ENCODE assay signal across 8 mouse cellular contexts in genomic region chr6:85512577-85513530, GRCm38 (mm10). TPM values are rescaled to one million over a fixed set of nuclear protein-coding genes. Genes with fewer than 3 reads are reported as not detected.
A peak's percentile ranks its signal among the peaks of the same experiment; 100 is the strongest.
DNase-seq lines count a peak whose midpoint lies in the region; ATAC-seq lines count a peak whose summit lies in the region.

No protein-coding gene starts in this region.

- DNase-seq in heart, adult 9 months (ENCODE audit: low spot score in 2 of 2): no peak
- DNase-seq in Muller cell, postnatal 12 days (ENCODE audit: inconsistent ontology term): peak; percentile 7
- DNase-seq in embryonic facial prominence, embryonic 11.5 days (ENCODE audit: low spot score): peak; percentile 22
- DNase-seq in intestine, embryonic 14.5 days (ENCODE audit: low spot score): peak; percentile 58
- DNase-seq in adipocyte (ENCODE audit: low spot score): no peak
- no peak for DNase-seq in T-cell, adult 2 months (ENCODE audit: low spot score)

- H3K4me3 ChIP-seq in heart, embryonic 16.5 days (ENCODE audit: low read length): peak overlapping the region; percentile 54
- peak overlapping the region; percentile 36 for H3K4me3 ChIP-seq in embryonic facial prominence, embryonic 11.5 days (ENCODE audit: low read depth, low read length)
- H3K4me3 ChIP-seq in intestine, embryonic 14.5 days (ENCODE audit: low read depth, low read length): peak overlapping the region; percentile 46
- peak overlapping the region; percentile 53 for H3K4me3 ChIP-seq in midbrain, embryonic 16.5 days (ENCODE audit: low read depth, low read length)

- H3K36me3 ChIP-seq in heart, embryonic 16.5 days (ENCODE audit: control insufficient read depth, insufficient read depth): no peaks in the 10 kb centered on the region
- H3K36me3 ChIP-seq in embryonic facial prominence, embryonic 11.5 days (replicated peaks; ENCODE audit: control insufficient read depth, insufficient read depth, low read depth, low read length): no peaks in the 10 kb centered on the region
- H3K36me3 ChIP-seq in intestine, embryonic 14.5 days (ENCODE audit: control insufficient read depth, insufficient read depth, low read length): no peaks in the 10 kb centered on the region
- no peaks in the 10 kb centered on the region for H3K36me3 ChIP-seq in midbrain, embryonic 16.5 days (ENCODE audit: control insufficient read depth, insufficient read depth, low read length)

- no peak overlapping the region for H3K9ac ChIP-seq in heart, embryonic 16.5 days (ENCODE audit: low read length)
- H3K9ac ChIP-seq in embryonic facial prominence, embryonic 11.5 days (replicated peaks; ENCODE audit: low read length): no peak overlapping the region
- no peak overlapping the region; the same call in 1 of the 2 replicates for H3K9ac ChIP-seq in intestine, embryonic 14.5 days (ENCODE audit: low read length)
- H3K9ac ChIP-seq in midbrain, embryonic 16.5 days (ENCODE audit: low read depth, low read length): peak overlapping the region; percentile 36; the same call in 1 of the 2 replicates

- peaks cover 12% of the 10 kb centered on the region for H3K4me1 ChIP-seq in heart, embryonic 16.5 days (ENCODE audit: control insufficient read depth, insufficient read depth, low read length)
- H3K4me1 ChIP-seq in embryonic facial prominence, embryonic 11.5 days (ENCODE audit: control insufficient read depth, insufficient read depth, low read length): peaks cover 4% of the 10 kb centered on the region
- peaks cover 17% of the 10 kb centered on the region for H3K4me1 ChIP-seq in intestine, embryonic 14.5 days (replicated peaks; ENCODE audit: control insufficient read depth, insufficient read depth, low read length)
- H3K4me1 ChIP-seq in midbrain, embryonic 16.5 days (ENCODE audit: control insufficient read depth, insufficient read depth, low read length): peaks cover 29% of the 10 kb centered on the region

- peaks cover 81% of the 10 kb centered on the region for H3K27me3 ChIP-seq in heart, embryonic 16.5 days (ENCODE audit: control insufficient read depth, insufficient read depth, low read length)
- peaks cover 51% of the 10 kb centered on the region for H3K27me3 ChIP-seq in embryonic facial prominence, embryonic 11.5 days (ENCODE audit: control insufficient read depth, insufficient read depth, low read length)
- peaks cover 84% of the 10 kb centered on the region for H3K27me3 ChIP-seq in intestine, embryonic 14.5 days (replicated peaks; ENCODE audit: control insufficient read depth, insufficient read depth, low read length)
- H3K27me3 ChIP-seq in midbrain, embryonic 16.5 days (ENCODE audit: control insufficient read depth, insufficient read depth, low read depth, low read length): peaks cover 61% of the 10 kb centered on the region

- peak overlapping the region; percentile 80 for H3K4me2 ChIP-seq in heart, embryonic 16.5 days (ENCODE audit: low read depth, low read length)
- H3K4me2 ChIP-seq in embryonic facial prominence, embryonic 11.5 days (ENCODE audit: low read depth, low read length): peak overlapping the region; percentile 76
- H3K4me2 ChIP-seq in intestine, embryonic 14.5 days (ENCODE audit: low read length): peak overlapping the region; percentile 79
- peak overlapping the region; percentile 93 for H3K4me2 ChIP-seq in midbrain, embryonic 16.5 days (ENCODE audit: low read length)

- ATAC-seq in heart, embryonic 16.5 days (replicated peaks; ENCODE audit: extremely low read depth, insufficient read depth, low FRiP score): 0 out of 2 replicates have a peak, but pooled peaks have one; percentile 12
- ATAC-seq in embryonic facial prominence, embryonic 11.5 days (replicated peaks; ENCODE audit: insufficient number of reproducible peaks, low FRiP score, low TSS enrichment, low read depth): no peak; the same call in 1 of the 2 replicates
- peak; percentile 38 for ATAC-seq in intestine, embryonic 14.5 days (replicated peaks; ENCODE audit: low FRiP score, low TSS enrichment, low read depth)
- ATAC-seq in midbrain, embryonic 16.5 days: peak; percentile 33; the same call in 1 of the 2 replicates

- H3K27ac ChIP-seq in heart, embryonic 16.5 days (ENCODE audit: low read length): no peak overlapping the region
- no peak overlapping the region for H3K27ac ChIP-seq in embryonic facial prominence, embryonic 11.5 days (replicated peaks; ENCODE audit: low read depth, low read length)
- no peak overlapping the region for H3K27ac ChIP-seq in intestine, embryonic 14.5 days (ENCODE audit: low read depth)
- no peak overlapping the region for H3K27ac ChIP-seq in midbrain, embryonic 16.5 days (ENCODE audit: low read length)

- H3K9me3 ChIP-seq in heart, embryonic 16.5 days (replicated peaks; ENCODE audit: control insufficient read depth, low read length): no peaks in the 10 kb centered on the region
- no peaks in the 10 kb centered on the region for H3K9me3 ChIP-seq in embryonic facial prominence, embryonic 11.5 days (replicated peaks; ENCODE audit: control insufficient read depth, low read length)
- no peaks in the 10 kb centered on the region for H3K9me3 ChIP-seq in intestine, embryonic 14.5 days (ENCODE audit: control insufficient read depth, low read length)
- H3K9me3 ChIP-seq in midbrain, embryonic 16.5 days (replicated peaks; ENCODE audit: control insufficient read depth, low read length, poor library complexity, severe bottlenecking): no peaks in the 10 kb centered on the region

- 2% methylated on average over 80 of the region's 90 CpGs for WGBS in heart, embryonic 16.5 days
- 1% methylated on average over 78 of the region's 90 CpGs for WGBS in embryonic facial prominence, embryonic 11.5 days
- under 1% methylated on average over 84 of the region's 90 CpGs for WGBS in intestine, embryonic 14.5 days
- WGBS in midbrain, embryonic 16.5 days: 1% methylated on average over 76 of the region's 90 CpGs

RNA-seq across cellular contexts. Expression of gene Egr4, which starts 0.5 kb away (rescaled TPM):
- polyA plus RNA-seq in heart, embryonic 16.5 days (2015; fragmentation: Nextera tagmentation; extraction: Ambion mirVana): not detected in 2 replicates
- polyA plus RNA-seq in embryonic facial prominence, embryonic 11.5 days (2014; fragmentation: Nextera tagmentation; extraction: Ambion mirVana): not detected in 2 replicates
- not detected in 2 replicates for polyA plus RNA-seq in intestine, embryonic 14.5 days (2014; fragmentation: Nextera tagmentation; extraction: Ambion mirVana)
- polyA plus RNA-seq in midbrain, embryonic 16.5 days (2015; fragmentation: Nextera tagmentation; extraction: Ambion mirVana): not detected in 2 replicates

RNA-seq across cellular contexts. Expression of gene Fbxo41, which starts 10.1 kb away (rescaled TPM):
- polyA plus RNA-seq in heart, embryonic 16.5 days (2015; fragmentation: Nextera tagmentation; extraction: Ambion mirVana): 0.02 TPM in 1 of 2 replicates, not detected in the other
- polyA plus RNA-seq in embryonic facial prominence, embryonic 11.5 days (2014; fragmentation: Nextera tagmentation; extraction: Ambion mirVana): 0.35 and 0.54 TPM in 2 replicates
- polyA plus RNA-seq in intestine, embryonic 14.5 days (2014; fragmentation: Nextera tagmentation; extraction: Ambion mirVana): 0.36 and 0.45 TPM in 2 replicates
- 11.4 and 11.7 TPM in 2 replicates for polyA plus RNA-seq in midbrain, embryonic 16.5 days (2015; fragmentation: Nextera tagmentation; extraction: Ambion mirVana)

Comparison
In these comparisons a context has a peak if more than half of its experiments do, and no peak if none do; other contexts are left out.
1. DNase-seq: peak in Muller cell, postnatal 12 days (single experiment), embryonic facial prominence, embryonic 11.5 days (single experiment) and intestine, embryonic 14.5 days (single experiment); none in heart, adult 9 months (0 of 2), adipocyte (single experiment) and T-cell, adult 2 months (single experiment).
2. Peak in every context shown above with its lines, with median percentiles within 50 percentile points of each other: H3K4me2 ChIP-seq and H3K4me3 ChIP-seq.